Mouse (Mus musculus) kidney, postnatal 25 days (tissue): ENCODE measurements around the gene Crb2.

Experiments
- DNase-seq, 2 experiments: peaks; one replicate each; pipeline ENCODE4 v3.0.0; 2021; ENCODE audit warnings: mixed read lengths in 2 of 2

The Crb2 gene

DNA sequence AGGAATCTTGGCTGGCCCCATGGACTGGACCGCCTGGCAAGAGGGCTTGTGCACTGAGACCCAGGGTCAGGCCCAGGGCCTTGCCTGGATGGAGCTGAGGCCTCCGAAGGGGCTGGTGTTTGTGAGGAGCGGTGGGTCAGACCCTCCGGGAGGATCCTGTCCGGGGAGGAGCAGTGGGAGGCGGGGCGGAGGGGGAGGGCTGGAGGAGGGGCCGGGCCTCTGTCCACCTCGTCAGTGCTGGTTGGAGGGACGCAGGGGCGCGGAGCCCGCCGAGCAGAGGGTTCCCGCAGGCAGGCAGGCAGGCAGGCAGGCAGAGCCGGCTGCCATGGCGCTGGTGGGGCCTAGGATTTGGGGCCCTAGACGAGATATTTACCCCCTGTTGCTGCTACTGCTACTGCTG is at the start of gene Crb2:
Gene Crb2 (plus strand): TSS at position 234 of the 400 bp plus-strand sequence.
- peak in 1 of 2 experiments; percentile 39 for DNase-seq

DNA sequence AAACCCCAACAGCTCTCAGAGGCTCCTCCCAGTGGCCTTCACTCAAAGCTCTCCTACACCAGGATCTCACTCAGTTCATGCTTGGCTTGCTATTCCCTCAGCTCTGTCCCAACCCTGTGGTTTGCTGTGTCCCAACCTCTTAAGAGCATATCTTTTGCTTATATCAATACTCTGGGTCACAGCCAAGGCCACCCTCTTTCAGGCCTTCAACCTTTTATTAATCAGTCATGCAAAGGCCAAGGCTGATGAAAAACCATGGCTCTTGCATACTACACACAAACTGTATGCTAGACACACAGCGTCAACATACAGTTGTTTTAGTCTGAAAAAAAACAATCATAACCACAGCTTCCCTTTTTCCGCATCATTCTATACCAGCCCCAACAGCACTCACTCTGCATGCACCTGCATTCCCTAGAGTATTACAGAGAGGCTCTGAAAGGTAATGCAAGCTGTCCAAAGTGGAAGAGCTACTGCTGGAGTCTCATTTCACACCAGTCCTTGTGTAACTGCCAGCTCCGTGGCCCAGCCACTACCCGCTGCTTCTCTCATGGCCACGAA is 44.7 kb upstream of the Crb2 start:
- DNase-seq: peak in 1 of 2 experiments; percentile 13

DNA sequence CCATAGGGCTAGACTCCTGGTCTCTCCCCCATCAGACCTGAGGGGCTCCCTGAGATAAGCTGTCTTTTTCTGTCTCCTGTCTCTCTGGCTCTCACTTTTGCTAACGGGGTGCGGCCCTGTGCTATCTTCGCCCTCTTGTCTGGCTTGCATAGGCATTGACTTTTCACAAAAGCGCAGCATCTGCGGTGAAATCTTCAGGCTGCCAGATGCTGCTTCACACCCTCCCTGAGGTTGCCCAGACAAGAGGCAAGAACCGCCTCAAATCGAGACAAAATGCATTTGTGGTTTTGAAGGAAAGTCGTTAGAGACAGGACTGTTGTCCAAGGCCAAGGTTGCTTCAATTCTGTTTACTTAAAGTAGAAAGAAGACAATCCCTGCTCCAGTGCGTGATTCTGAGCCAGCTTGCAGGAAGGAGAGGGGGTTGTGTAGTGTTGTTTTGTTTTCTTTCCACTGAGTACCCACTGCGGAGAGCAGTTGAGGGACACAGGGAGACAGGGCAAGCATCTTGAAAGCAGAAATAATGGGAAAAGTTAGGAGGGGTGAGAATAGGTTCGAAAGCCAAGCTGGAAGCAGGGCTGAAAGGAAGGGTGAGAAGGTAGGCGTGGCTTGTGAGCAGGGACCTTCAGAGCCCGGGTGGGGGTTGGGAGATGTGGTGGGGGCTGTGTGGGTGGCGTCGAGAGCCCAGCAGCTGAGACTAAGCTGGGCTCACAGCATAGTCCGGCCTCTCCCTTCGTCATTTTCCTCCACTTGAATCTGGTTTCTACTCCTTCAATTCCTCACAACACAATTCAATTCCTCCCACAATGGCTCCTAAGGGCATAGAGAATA is 40.9 kb upstream of the Crb2 start:
- DNase-seq: no peak

DNA sequence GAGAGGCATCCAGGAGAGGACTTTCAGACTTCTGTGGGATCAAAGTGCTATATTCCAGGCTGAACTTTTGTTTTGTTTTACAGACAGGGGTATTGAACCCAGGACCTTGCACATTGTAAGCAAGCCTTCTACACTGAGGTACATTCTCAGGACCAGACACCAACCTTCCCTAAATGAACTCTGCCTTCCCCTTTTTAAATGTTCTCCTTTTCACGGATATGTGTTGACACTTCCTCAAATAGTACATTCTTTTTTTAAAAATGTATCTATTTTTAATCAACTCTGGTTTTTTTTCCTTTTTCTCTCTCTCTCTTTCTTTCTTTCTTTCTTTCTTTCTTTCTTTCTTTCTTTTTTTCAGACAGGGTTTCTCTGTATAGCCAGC is 40.3 kb upstream of the Crb2 start:
- no peak for DNase-seq

- DNase-seq: no peak
Measured at GRCm38 (mm10) chr2:37741806-37742554, 34.1 kb upstream of the Crb2 start.

- no peak for DNase-seq
Measured at GRCm38 (mm10) chr2:37744773-37745395, 31.2 kb upstream of the Crb2 start.

DNA sequence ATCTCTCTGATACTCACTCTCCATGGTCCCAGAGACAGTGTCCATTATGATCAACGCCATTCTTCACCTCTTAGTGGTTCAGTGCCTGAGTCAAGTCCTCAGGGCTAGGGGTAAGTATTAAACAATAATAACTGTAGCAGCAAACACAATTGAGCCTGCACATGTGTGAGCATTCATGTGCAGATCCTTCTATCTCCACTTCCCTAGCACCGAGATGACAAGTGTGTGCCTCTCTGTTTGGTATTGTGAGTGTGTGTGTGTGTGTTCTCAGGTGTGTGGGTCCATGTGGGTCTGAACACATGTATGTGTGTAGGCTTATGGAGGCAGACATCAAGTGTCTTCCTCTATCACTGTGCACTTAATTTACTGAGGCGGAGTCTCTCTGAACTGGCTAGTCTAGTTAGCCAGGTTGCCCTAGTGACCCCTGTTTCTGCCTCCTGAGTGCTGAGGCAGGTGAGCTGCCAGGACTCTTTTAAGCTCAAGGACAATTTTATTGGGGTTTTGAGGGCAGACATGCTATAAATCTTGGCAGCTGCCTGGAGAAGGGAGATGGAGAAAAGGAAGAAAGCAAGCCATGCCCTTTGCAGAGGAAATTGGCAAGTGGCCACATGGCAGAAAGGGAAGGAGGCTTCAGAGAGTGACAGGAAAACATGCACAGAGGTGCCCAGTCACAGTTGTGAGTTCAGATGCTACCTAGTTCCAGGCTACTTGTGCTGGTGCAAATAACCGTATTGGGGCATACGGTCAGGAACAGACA is 29.6 kb upstream of the Crb2 start:
- no peak for DNase-seq

GRCm38 (mm10) chr2:37747909-37748308 is 28.1 kb upstream of the Crb2 start:
- DNase-seq: no peak

DNA sequence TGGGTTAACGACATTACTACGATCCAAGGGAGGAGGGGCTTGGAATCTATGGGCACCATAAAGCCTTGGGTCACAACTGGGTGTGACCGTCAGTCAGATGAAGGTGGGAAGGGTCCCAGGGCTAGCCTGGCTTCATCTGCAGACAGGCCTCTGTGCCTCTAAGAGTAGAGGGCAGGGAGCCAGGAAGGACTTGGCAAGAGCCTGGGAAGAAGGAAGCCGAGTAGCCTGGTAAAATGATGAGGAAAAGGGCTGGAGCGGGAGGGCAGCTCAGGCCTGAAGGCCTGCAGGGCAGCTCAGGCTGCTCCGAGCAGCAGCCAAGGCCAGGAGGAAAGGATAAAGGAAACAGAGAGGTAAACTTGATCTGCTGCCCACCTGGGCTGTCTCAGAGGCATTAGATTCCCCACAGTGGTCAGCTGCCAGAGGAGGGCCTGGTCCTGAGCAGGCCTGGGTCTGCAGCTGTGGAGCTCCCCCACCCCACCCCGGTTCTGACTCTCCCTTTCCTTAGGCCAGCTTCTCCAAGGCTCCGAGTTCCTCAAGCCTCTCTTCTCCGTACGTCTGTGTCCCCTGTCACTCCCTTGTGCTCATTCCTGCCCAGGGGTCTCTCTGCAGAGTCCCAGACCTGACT is 27.5 kb upstream of the Crb2 start:
- DNase-seq: peak; percentile 57 to 59

DNA sequence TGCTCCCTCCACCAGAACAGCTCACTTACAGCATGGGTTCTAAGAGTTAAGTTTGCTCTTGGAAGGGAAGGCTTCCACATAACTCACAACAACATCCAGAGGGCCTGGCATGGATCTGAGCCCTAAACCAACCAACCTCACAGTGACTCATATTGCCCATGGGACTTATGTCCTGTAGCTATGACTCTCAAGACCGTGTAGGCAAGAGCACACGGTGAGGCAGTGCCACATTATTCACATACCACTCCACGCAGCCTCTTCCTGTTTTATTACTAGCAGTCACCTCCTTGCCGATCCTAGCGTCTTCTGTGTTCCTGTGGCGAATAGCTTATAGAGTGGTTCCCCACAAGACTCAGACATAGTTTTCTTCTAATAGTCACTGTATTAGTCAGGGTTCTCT is 26.7 kb upstream of the Crb2 start:
- no peak for DNase-seq

DNA sequence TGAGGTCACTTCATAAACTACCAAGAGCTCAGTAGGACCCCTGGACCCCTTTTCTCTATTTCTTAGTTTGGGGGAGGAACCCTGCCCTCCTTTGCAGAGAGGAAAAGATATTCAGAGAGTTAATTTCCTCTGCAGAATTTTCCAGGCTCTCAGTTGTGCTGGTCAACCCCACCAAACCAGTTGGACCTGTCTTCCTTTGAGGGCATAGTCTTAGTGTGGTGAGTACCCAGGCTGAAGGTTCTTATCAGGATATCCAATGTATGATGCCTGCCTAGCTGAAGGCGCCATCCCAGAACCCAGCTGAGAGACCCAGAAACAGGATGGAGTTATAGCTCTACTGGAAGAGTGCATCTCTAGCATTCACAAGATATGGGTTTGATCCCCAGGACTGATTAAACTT is 24.9 kb upstream of the Crb2 start:
- DNase-seq: no peak

DNA sequence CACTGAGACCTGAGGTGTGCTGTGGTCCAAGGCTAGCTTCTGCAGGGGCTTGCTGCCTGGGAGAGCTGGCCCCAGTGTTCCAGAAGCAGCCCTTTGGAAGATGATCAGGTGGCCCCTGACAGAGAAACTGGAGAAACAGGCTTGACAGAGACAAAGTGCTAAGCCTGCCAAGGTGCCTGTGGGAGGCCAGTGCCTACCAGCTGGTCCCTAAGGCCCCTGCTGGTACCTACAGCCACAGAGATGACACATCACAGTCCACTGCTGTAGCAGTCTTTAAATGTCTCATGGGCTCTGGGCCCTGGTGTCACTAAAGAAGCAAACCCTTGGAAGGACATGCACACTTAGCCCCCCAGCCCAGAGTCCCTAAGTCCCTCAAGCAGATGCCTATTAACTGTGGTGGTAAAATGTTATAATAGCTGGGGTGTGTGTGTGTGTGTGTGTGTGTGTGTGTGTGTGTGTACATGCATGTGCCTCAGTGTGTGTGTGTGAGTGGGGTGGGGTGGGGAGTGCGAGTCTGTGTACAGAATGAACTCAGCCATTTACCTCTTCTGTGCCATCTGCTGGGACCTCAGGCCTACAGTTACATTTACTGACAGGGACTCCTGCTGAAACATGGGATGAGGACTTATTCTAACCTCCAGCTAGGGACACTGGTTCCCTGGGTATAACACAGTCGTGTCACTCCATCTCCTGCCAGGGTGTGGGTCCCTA is 19.7 kb upstream of the Crb2 start:
- no peak for DNase-seq

- no peak for DNase-seq
Measured at GRCm38 (mm10) chr2:37757016-37757415, 19.0 kb upstream of the Crb2 start.

DNA sequence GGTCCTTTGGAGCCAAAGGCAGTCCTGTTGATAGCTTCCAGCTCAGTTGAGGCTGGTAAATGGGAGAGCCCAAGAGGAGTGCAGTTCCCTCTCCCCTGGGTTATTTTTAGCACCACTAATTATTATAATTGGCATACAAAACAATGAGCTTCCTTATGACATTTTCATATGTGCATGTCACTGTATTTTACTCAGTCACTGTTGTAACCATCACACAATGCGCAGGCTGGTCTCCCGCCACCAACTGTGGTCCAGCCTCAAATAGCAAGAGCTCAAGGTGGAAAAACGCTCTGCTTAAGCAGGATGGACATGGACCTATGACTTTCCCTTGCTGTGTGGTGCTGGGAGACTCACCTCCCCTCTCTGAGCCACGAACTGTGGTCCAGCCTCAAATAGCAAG is 18.3 kb upstream of the Crb2 start:
- DNase-seq: no peak

GRCm38 (mm10) chr2:37758343-37759015 is 17.6 kb upstream of the Crb2 start:
- no peak for DNase-seq

- no peak for DNase-seq
Measured at GRCm38 (mm10) chr2:37760633-37761032, 15.4 kb upstream of the Crb2 start.

- DNase-seq: no peak
Measured at GRCm38 (mm10) chr2:37763638-37764037, 12.4 kb upstream of the Crb2 start.

- no peak for DNase-seq
Measured at GRCm38 (mm10) chr2:37764514-37764913, 11.5 kb upstream of the Crb2 start.

- DNase-seq: no peak
Measured at GRCm38 (mm10) chr2:37765082-37765483, 11.0 kb upstream of the Crb2 start.

DNA sequence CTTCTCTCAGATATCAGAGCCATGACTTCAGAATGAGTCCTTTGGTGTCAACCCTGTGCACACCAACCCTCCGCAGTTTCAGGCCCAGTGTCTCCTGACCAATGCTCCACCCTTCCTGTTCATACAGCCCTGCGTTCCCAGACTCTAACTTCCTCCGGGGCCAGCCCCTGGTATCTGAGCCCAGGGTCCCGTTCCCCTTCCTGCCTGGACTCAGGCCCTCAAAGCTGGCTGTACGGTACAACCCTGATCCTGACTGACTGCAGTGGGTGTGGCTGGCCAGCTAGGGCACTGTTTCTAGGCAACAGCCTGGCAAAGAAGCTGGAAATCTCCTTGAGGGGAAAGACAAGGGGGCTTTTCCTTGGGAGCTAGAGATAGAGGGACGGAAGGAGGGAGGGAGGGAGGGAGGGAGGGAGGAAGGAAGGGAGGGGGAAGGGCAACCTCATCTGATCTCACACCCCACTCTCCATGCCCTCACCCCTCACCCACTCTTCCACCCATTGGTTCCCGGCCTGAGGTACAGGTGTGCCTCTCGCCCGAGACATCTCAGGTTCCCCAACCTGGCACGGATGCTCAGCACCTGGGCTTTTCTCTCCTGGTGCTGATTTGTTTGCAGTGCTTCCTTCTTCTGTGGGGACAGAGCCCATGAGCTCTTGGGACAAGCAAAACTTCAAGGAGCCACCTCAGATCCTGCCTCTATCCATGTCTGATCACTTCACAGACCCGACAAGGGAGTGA is 9.9 kb upstream of the Crb2 start:
- no peak for DNase-seq
